ENCODE assay signal across 13 mouse cellular contexts in the genomic region with DNA sequence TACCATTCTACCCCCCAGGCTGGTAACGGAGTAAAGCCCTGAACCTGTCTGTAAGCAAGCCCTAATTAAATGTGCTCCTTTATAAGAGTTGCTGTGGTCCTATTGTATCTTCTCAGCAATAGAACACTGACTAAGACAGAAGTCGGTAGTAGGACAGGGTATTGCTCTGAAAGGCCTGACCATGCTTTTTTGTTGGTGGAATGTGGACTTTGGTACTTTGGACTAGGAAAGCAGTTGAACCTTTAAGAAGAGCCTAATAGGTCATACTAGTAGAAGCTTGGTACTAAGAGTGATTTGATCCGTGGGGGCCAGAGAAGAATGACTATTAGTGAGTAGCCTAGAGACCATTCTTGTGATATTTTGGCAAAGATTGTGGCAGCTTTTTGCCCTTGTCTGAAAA.
"Had no signal": no experiment of that assay in that cellular context is flagged by ENCODE, and none has a peak within 500 bp of the region (broad histone marks: within the 10 kb centered on the region; RNA-seq: fewer than 3 reads in every experiment).

No protein-coding gene starts in this region.

- H3K4me1 ChIP-seq: hindbrain, embryonic 15.5 days; limb, embryonic 15.5 days; liver, embryonic 15.5 days; midbrain, embryonic 10.5 days; neural tube, embryonic 15.5 days had no signal

- H3K4me3 ChIP-seq: hindbrain, embryonic 15.5 days; left cerebral cortex, adult 2 months; limb, embryonic 15.5 days; liver, embryonic 15.5 days; midbrain, embryonic 10.5 days; myocyte; neural tube, embryonic 15.5 days had no signal

- H3K36me3 ChIP-seq: hindbrain, embryonic 15.5 days; limb, embryonic 15.5 days; liver, embryonic 15.5 days; midbrain, embryonic 10.5 days; neural tube, embryonic 15.5 days had no signal

- H3K4me2 ChIP-seq: hindbrain, embryonic 15.5 days; limb, embryonic 15.5 days; liver, embryonic 15.5 days; lung, embryonic 14.5 days; neural tube, embryonic 15.5 days had no signal

- H3K9me3 ChIP-seq: hindbrain, embryonic 15.5 days; limb, embryonic 15.5 days; liver, embryonic 15.5 days; midbrain, embryonic 10.5 days; neural tube, embryonic 15.5 days had no signal

- DNase-seq: lung, embryonic 14.5 days; lung, postnatal 10 days; lung, postnatal 4 days; midbrain, embryonic 14.5 days; retina, postnatal 1 day; thymus, postnatal 36 days had no signal

- H3K27me3 ChIP-seq: hindbrain, embryonic 15.5 days; limb, embryonic 15.5 days; liver, embryonic 15.5 days; neural tube, embryonic 15.5 days had no signal

- H3K27ac ChIP-seq: hindbrain, embryonic 15.5 days; left cerebral cortex, adult 2 months; limb, embryonic 15.5 days; liver, embryonic 15.5 days; midbrain, embryonic 10.5 days; neural tube, embryonic 15.5 days had no signal

- H3K9ac ChIP-seq: hindbrain, embryonic 15.5 days; limb, embryonic 15.5 days; liver, embryonic 15.5 days; lung, embryonic 14.5 days; neural tube, embryonic 15.5 days had no signal
